Mouse (Mus musculus): ENCODE measurements at regions not wholly inside any gene's neighbourhood (a gene's known extent, or its start where the extent isn't known, plus 50 kb on each side); places are given as distances from the start of the nearest gene placed in this dataset.

DNA sequence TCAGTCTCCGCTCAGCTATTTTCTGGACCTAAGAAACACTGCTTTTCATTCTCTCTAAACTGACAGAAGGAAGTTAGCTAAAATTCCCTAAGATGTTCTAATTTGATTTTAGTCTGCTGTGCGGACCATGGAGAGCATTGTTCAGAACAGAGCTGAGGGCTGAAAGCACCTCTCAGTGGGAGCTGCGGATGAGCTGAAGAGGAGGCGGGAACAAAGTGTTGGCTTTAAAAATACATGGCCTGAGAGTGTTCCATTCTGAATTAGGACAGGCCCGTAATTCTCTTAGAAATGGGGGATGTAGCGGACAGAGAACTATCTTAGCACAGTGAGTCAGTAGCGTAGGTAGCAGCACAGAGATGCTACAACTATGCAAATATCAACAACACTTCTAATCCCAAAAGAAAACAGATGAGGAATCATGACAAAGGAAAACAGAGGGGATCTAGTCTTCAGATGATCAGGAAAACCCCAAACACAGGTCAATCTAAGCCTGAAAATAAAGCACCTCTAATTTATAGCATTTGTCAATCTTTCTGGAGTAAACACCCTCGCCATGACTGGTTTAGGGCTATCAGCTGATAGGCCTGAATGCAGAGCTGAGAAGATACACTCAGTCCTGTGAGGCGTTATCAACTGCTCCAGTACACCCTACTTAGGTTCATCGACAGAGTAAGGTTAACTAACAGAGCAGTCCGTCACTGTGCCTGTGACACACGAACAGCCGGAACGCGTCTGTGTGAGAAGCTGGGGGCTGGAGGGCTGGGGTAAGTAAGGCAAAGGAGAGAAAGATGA, 60.8 kb upstream of the Peli2 start:
- no peak for DNase-seq (ENCODE audit: low spot score)

DNA sequence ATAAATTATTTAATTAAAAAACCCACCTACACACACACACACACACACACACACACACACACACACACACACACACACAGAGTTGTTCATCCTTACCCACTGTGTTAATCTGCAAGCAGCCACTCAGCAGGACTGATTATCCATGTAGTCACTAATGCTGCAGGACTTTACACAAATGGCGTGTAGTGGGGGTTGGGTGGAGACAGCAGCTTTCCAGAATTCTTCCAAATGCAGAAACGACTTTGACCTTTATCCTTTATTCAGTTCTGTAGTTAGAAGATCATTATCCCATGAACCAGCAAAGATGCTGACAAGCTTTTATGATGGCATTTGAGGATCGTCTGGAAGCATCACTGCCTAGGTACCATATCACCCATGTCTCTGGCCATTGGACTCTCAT, 52.0 kb upstream of the Peli2 start:
- no peak for DNase-seq (ENCODE audit: low spot score)
